Mouse (Mus musculus) kidney, embryonic 15.5 days (tissue): ENCODE data around the gene Foxd2. TPM values are rescaled to one million over a fixed set of nuclear protein-coding genes. Genes with fewer than 3 reads are reported as not detected.
A peak's percentile ranks its signal among the peaks of the same experiment; 100 is the strongest.

Experiments
- ATAC-seq: fragments of 200-750 bp; cut with Nextera tagmentation; replicated peaks from 2 replicates; pipeline ENCODE4 v1.8.0; 2017; ENCODE audit warnings: moderate TSS enrichment; ENCODE audit not compliant: low FRiP score
- H3K27ac ChIP-seq: fragments of 300-500 bp; sonication (generic); 2 replicates; pipeline ENCODE4 v1.5.1; 2015; ENCODE audit warnings: mild to moderate bottlenecking, inconsistent platforms
- H3K27me3 ChIP-seq: fragments of 300-500 bp; sonication (generic); 2 replicates; pipeline ENCODE4 v1.6.1; 2015; ENCODE audit warnings: inconsistent platforms
- H3K36me3 ChIP-seq: fragments of 300-500 bp; sonication (generic); 2 replicates; pipeline ENCODE4 v1.6.1; 2015; ENCODE audit warnings: inconsistent platforms
- H3K4me1 ChIP-seq: fragments of 300-500 bp; sonication (generic); 2 replicates; pipeline ENCODE4 v1.6.1; 2015; ENCODE audit warnings: inconsistent platforms
- H3K4me2 ChIP-seq: fragments of 300-500 bp; sonication (generic); 2 replicates; pipeline ENCODE4 v1.6.1; 2015; ENCODE audit warnings: moderate library complexity, mild to moderate bottlenecking, inconsistent platforms
- H3K4me3 ChIP-seq: fragments of 300-500 bp; sonication (generic); replicated peaks from 2 replicates; pipeline ENCODE4 v1.5.1; 2015; ENCODE audit warnings: mild to moderate bottlenecking, inconsistent platforms
- H3K9ac ChIP-seq: fragments of 300-500 bp; sonication (generic); 2 replicates; pipeline ENCODE4 v1.6.1; 2015; ENCODE audit warnings: mild to moderate bottlenecking, inconsistent platforms
- H3K9me3 ChIP-seq: fragments of 300-500 bp; sonication (generic); replicated peaks from 2 replicates; pipeline ENCODE4 v1.6.1; 2016; ENCODE audit warnings: inconsistent platforms
- WGBS: fragments of 180-500 bp; shearing (Covaris S2); methylation state at CpG from one replicate; pipeline ENCODE4 v1.1.7; 2015; ENCODE audit warnings: mixed read lengths; 5-methylcytosine and 5-hydroxymethylcytosine counted together
- polyA plus RNA-seq: library from polyadenylated mRNA; unstranded; fragments of >200 nt; fragmentation: Nextera tagmentation; extraction: Ambion mirVana; gene quantifications from 2 replicates; pipeline ENCODE4 v1.2.1, GENCODE M21; 2015

Gene Foxd2
- polyA plus RNA-seq, 1 experiment from 2014 or later: 5.2 TPM

DNA sequence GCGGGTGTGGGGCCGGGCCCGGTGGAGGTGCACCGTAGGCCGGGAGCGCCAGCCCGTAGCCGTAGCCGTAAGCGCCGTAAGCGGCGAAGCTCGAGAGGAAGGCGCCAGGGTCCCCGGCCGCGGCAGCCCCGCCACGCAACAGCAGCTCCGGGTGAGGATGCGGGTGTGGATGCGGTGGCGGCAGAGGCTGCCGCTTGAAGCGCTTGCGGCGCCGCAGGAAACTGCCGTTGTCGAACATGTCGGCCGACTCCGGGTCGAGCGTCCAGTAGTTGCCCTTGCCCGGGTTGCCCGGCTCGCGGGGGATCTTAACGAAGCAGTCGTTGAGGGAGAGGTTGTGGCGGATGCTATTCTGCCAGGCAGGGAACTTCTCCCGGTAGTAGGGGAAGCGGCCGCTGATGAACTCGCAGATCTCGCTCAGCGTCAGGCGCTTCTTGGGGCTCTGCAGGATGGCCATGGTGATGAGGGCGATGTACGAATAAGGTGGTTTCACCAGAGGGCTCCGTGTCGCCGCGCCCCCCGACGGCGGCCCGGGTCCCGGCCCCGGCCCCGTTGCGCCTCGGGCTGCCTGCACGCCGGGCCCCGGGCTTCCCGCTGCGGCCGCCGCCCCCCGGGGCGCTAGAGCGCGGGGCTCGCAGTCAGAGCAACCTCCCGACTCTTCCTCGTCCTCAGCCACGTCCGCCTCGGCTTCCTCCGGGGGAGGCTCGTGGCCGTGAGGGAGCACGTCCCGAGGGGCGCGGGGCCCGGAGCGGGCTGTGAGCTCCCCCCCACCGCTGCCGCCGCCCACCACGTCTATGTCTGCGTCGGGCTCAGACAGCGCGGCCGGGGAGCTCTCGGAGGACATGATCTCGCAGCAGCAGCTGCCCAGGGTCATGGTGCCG is 483 bp downstream of the Foxd2 start:
- Histone ChIP-seq H3K27me3 (peaks cover 87% of the 10 kb centered on the region), H3K9ac (peak overlapping the region; percentile 65), H3K9me3 (no peaks in the 10 kb centered on the region), H3K36me3 (no peaks in the 10 kb centered on the region), H3K27ac (peak overlapping the region; percentile 93), H3K4me3 (peak overlapping the region; percentile 62), H3K4me2 (peak overlapping the region; percentile 88), H3K4me1 (peaks cover 70% of the 10 kb centered on the region)
- whole genome bisulfite sequencing: under 1% methylated on average over 100 of the region's 103 CpGs
- ATAC-seq: peak; percentile 1; the same call in 1 of the 2 replicates

DNA sequence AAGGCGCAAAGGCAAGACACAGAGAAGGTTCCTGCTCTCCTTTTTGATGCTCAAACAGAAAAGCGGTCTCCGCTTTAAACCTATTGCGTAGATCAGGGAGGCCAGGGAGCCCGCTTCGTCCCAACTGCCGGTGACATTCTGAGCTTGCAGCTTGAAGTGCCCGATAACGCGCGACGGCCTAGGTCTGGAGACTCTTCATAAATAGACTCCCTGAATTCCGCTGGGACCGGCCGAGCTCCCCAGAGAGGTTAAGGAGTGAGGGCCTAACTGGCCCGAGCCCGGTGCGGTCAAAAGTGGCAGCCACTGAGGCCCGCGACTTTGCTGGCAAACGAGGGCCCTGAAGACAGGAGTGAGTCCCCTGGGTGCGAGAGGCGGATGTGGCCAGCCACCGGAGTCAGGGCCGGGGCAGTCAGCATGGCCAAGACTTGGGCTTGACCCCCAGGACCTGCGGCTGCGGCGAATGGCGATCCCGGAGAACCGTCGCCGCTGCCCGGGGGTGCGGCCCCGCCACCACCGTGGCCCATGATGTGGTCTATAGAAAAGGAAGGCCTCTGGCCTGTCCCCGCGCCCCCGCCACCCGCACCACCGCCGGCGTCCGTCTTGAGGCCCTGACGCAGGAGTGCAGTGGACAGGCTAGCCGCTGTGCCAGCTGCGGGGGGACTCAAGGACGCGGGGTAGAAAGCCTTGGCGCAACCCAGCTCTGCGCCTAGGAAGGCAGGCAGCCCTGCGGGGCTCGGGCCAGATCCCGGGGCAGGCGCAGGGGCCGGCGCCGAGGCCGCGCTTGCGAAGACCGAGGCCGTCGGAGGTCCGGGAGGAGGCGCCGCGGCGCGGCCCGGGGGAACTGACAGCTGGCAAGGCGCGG is 1.4 kb downstream of the Foxd2 start:
- WGBS: 2% methylated on average over 74 of the region's 74 CpGs
- H3K9ac ChIP-seq: peak overlapping the region; percentile 65
- peak overlapping the region; percentile 93 for H3K27ac ChIP-seq

DNA sequence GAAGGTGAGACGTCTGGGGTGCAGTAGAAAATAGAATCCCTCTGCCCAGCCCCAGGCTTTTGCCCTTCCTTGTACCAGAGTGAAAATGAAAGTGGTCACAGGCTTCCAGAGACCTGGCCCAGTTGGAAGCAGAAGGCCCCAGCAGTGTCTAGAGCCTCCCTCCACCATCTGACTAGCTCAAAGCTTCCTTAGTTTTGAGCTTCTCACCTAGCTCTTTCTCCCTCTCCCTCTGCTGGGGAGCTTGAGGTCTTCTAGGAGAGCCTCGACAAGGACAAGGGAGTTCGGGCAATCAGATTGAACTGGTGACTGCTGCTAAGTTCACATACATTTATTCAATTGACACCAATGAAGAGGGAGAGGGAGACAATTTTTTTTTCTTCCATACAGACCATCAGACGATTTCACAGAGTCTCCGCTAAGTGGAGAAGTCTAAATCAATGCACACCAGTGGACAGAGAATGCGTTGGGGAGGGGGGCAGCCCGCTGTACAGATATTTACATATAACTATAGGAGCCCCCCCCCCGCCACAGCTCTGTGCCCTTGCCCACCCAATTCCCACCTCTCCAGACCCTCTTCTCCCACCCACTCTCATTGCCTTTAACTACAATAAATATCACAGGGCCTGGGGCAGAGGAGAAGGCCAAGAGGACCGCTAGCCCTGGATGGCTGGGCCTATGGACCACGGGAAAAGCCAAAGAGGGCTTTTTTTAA is 2.5 kb downstream of the Foxd2 start:
- H3K4me1 ChIP-seq: peaks cover 72% of the 10 kb centered on the region
- H3K27me3 ChIP-seq: peaks cover 87% of the 10 kb centered on the region
- no peak for ATAC-seq
- H3K4me2 ChIP-seq: peak overlapping the region; percentile 88
- H3K9ac ChIP-seq: peak overlapping the region; percentile 65
- no peaks in the 10 kb centered on the region for H3K36me3 ChIP-seq
- WGBS: 31% methylated on average over 10 of the region's 10 CpGs
- H3K4me3 ChIP-seq: peak overlapping the region; percentile 62
- peak overlapping the region; percentile 60 for H3K27ac ChIP-seq
- H3K9me3 ChIP-seq: no peaks in the 10 kb centered on the region

More for the DNA sequence above, 1.4 kb downstream of the Foxd2 start:
- Histone ChIP-seq H3K27me3 (peaks cover 86% of the 10 kb centered on the region), H3K4me3 (peak overlapping the region; percentile 62), H3K9me3 (no peaks in the 10 kb centered on the region), H3K36me3 (no peaks in the 10 kb centered on the region), H3K4me1 (peaks cover 70% of the 10 kb centered on the region), H3K4me2 (peak overlapping the region; percentile 88)
- no peak for ATAC-seq

DNA sequence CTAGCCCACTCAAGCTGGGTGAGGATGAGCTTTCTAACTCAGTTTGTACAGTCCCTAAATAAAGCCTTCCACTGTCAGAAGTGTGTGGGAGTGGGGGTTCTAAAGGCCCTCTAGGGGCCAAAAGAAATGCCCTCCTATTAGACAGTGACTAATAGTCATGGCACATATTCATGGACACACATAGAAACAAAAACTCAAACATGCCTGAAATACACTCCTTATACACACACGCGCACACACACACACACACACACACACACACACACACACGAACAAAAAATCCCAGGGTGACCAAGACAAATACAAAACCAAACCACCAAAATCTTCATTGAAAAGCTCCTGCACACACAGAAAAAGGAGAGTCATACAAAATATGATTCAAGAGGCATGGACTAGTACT is 3.2 kb downstream of the Foxd2 start:
- H3K4me2 ChIP-seq: peak overlapping the region; percentile 88
- H3K9ac ChIP-seq: peak overlapping the region; percentile 29; the same call in 1 of the 2 replicates
- 50% methylated on average over 3 of the region's 3 CpGs for WGBS
- H3K27ac ChIP-seq: peak overlapping the region; percentile 32; the same call in 1 of the 2 replicates
- H3K9me3 ChIP-seq: no peaks in the 10 kb centered on the region
- no peaks in the 10 kb centered on the region for H3K36me3 ChIP-seq
- peak overlapping the region; percentile 62 for H3K4me3 ChIP-seq
- peaks cover 87% of the 10 kb centered on the region for H3K27me3 ChIP-seq
- ATAC-seq: no peak
- peaks cover 69% of the 10 kb centered on the region for H3K4me1 ChIP-seq

DNA sequence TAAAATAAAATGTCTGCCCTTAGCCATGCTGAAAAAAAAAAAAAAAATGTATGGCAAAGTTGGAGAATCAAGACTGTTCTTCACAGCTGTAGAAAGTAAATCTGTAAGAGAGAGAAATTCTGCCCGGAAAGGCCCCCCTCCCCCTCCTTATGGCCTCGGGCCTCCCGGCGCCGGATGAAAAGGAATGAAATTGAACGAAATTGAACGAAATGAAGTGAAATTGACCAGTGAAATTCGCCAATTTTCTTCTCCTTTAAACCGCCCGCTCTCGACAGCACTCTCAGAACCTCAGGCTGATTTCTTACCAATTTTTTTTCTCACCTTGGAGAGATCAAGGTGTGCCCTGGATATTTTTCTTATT is 5.3 kb downstream of the Foxd2 start:
- Histone ChIP-seq H3K9ac (no peak overlapping the region), H3K9me3 (no peaks in the 10 kb centered on the region), H3K4me2 (peak overlapping the region; percentile 88), H3K27ac (peak overlapping the region; percentile 66), H3K4me1 (peaks cover 50% of the 10 kb centered on the region), H3K36me3 (no peaks in the 10 kb centered on the region), H3K4me3 (peak overlapping the region; percentile 49), H3K27me3 (peaks cover 97% of the 10 kb centered on the region)
- no peak for ATAC-seq
- WGBS: 19% methylated on average over 11 of the region's 11 CpGs

DNA sequence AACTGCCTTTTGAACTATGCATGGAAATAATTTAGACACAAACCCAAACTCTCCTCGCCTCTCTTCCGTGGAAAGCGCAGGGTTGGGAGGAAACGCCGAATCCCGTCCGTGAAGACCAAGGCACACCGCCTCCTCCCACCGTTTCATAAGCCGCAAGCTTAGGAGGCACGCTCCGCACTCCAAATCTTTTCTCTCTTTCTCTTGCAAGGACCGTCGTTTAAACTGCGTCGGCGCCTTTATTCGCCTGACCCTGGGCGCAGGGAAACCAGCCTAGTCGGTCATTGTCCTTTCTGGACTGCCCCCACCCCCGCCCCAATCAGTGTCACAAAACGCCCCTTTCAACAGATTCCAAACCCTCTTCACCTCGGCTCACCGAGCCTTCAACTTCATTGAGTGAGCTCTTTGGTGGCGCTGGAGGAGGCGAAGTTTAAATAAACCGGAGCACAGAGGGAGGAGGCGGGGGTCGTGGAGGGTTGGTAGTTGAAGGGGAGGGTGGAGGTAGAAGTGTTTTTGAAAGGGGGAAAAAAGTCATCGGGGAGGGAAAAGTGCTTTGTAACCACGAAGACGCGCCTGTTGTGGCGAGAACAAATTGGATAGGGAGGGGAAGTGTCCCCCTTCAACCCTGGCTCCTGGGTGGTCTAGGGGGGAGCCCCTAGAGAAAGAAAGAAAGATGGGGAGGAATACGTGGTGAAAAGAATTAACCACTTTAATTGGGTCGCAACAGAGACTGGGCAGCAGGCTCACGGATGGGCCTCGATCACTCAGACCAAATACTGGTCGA is 5.8 kb downstream of the Foxd2 start:
- peaks cover 45% of the 10 kb centered on the region for H3K4me1 ChIP-seq
- ATAC-seq: no peak
- 5% methylated on average over 39 of the region's 39 CpGs for WGBS

DNA sequence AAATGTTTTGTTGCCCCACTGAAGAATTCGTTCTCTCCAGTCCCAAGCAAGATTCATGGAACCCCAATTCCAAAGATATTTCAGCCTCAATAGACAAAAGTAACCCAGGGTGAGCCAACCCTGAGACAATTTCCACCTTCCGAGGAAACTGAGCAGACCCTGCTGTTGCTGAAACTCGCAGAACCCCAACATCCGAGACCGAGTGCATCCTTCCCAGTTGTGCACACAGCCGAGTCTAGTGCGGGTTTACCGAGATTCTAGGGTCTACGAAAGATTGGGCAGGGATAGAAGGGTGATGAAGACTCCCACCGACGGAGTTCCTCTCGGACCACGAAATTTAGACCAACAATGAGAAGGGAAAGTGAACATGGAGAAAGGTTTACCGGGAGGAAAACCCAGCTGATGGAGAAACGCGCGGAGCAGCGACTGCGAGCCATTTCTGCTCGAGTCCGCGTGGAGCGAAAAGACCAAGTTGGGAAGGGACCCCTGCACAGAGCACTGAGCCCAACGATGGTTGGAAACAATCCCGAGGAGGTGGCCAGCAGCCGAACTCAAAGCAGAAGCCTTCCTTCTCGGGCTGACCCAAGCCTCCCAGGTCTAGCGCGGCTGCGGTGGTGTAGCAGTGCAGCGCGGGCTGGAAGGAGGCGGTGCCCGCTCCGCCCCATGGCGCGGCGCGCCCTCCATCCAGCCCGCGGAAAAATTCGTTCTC is 6.9 kb downstream of the Foxd2 start:
- 2% methylated on average over 42 of the region's 42 CpGs for WGBS
- no peaks in the 10 kb centered on the region for H3K9me3 ChIP-seq
- H3K36me3 ChIP-seq: no peaks in the 10 kb centered on the region
- peak overlapping the region; percentile 49 for H3K4me3 ChIP-seq
- peaks cover 97% of the 10 kb centered on the region for H3K27me3 ChIP-seq
- 0 out of 2 replicates have a peak overlapping the region, but pooled peaks have one; percentile 66 for H3K27ac ChIP-seq
- peak overlapping the region; percentile 42 for H3K9ac ChIP-seq
- peak; percentile 60 for ATAC-seq
- H3K4me2 ChIP-seq: peak overlapping the region; percentile 88
- H3K4me1 ChIP-seq: peaks cover 35% of the 10 kb centered on the region

More for the DNA sequence above, 5.8 kb downstream of the Foxd2 start:
- Histone ChIP-seq H3K4me3 (peak overlapping the region; percentile 49), H3K27ac (peak overlapping the region; percentile 66), H3K36me3 (no peaks in the 10 kb centered on the region), H3K4me2 (peak overlapping the region; percentile 88), H3K27me3 (peaks cover 97% of the 10 kb centered on the region), H3K9ac (peak overlapping the region; percentile 42; the same call in 1 of the 2 replicates), H3K9me3 (no peaks in the 10 kb centered on the region)

DNA sequence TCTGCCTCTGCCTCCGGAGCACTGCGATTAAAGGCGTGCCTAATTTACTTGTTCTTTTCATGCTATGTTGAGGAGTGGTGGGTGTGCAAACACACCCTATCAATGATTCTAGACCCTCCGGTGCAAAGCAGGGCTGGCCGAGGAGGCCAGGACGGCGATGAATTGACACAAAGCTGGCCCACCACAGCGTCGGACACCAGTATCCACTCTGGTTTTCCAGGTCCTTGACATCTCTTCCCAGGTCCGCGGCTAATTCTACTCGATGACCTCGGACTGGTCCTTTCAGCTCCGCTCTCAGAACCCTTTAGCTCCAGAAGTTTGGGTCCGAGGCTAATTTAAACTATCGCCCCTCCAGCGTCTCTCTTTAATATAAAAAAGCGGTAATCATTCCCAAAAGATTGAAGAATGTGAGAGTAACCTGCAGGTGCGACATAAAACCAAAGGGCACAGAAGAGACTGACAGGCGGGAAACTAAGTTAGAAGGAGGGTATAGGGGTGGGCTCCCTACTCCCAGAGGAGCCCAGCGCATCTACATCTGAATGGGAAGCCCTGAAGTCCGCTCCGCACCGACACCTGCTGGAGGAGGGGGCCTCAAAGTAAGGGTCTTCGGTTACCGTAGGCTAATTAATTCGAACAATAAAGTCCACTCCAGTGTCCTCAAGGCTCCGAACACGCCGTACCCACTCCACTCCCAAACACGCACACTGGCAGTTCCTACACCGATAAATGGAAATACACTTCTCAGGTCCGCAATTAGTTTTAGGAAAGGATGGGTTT is 7.6 kb downstream of the Foxd2 start:
- peaks cover 94% of the 10 kb centered on the region for H3K27me3 ChIP-seq
- H3K4me2 ChIP-seq: peak overlapping the region; percentile 88
- peak overlapping the region; percentile 49 for H3K4me3 ChIP-seq
- 8% methylated on average over 33 of the region's 33 CpGs for WGBS
- no peak for ATAC-seq
- H3K9me3 ChIP-seq: no peaks in the 10 kb centered on the region
- peaks cover 35% of the 10 kb centered on the region for H3K4me1 ChIP-seq
- H3K9ac ChIP-seq: no peak overlapping the region
- H3K27ac ChIP-seq: no peak overlapping the region
- no peaks in the 10 kb centered on the region for H3K36me3 ChIP-seq

DNA sequence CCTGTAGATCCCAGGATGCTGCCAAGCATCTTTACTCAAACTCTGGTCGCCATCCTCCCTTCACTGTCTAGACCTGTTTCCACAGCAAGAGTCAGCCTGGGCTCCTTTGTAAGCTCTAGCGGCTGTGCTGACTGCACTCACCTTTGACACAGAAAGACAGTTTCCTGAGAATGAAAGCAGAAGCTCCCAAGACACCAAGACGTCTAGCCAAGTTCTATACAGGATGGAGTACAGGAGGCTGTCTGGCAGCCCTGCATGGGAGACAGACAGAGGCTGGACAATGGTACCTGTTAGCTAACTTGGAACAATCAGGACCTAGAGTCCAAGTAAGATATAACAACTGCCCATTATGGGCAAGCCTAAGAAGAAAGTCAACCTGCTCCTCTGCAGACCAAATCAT is 8.8 kb downstream of the Foxd2 start:
- Histone ChIP-seq H3K4me1 (peaks cover 31% of the 10 kb centered on the region), H3K27me3 (peaks cover 82% of the 10 kb centered on the region), H3K9me3 (no peaks in the 10 kb centered on the region), H3K4me2 (no peak overlapping the region), H3K4me3 (no peak overlapping the region), H3K36me3 (no peaks in the 10 kb centered on the region), H3K27ac (no peak overlapping the region), H3K9ac (no peak overlapping the region)
- ATAC-seq: no peak
- WGBS: 28% methylated on average over 3 of the region's 3 CpGs

DNA sequence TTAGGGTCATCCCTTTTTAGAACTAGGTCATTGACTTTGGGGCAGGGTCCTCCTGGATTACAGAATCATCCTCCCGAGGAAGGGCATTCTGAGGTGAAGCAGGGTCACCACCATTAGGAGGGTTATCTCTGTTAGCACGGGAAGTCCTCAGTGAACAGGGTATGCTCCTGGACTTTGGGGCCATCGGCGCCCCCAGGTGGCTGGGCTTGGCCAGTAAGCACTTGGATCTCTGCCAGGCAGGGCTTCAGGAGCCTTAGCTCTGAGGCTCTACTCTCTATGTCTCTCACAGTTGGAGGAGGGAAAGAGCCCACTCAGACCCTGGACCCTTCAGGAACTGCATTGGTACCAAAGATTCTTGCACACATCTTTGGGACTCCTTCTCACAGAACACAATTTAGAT is 10.8 kb downstream of the Foxd2 start:
- 17% methylated on average over 4 of the region's 4 CpGs for WGBS
- ATAC-seq: no peak
- no peak overlapping the region for H3K4me3 ChIP-seq
- peaks cover 69% of the 10 kb centered on the region for H3K27me3 ChIP-seq
- no peak overlapping the region for H3K4me2 ChIP-seq
- H3K9ac ChIP-seq: no peak overlapping the region
- no peak overlapping the region for H3K27ac ChIP-seq
- H3K36me3 ChIP-seq: no peaks in the 10 kb centered on the region
- peaks cover 18% of the 10 kb centered on the region for H3K4me1 ChIP-seq
- H3K9me3 ChIP-seq: no peaks in the 10 kb centered on the region
